Mouse (Mus musculus) testis, postnatal 10 days (tissue): ENCODE data around the gene Map7d1.
A peak's percentile ranks its signal among the peaks of the same experiment; 100 is the strongest.
"Not testable (repeated sequence)": the region's sequence is repeated elsewhere in the genome, so short reads cannot be mapped to it uniquely, and the experiment has no call there.

Experiments
- DNase-seq: peaks from one replicate; pipeline ENCODE4 v3.0.0; 2021; ENCODE audit warnings: low spot score

Gene Map7d1

DNA sequence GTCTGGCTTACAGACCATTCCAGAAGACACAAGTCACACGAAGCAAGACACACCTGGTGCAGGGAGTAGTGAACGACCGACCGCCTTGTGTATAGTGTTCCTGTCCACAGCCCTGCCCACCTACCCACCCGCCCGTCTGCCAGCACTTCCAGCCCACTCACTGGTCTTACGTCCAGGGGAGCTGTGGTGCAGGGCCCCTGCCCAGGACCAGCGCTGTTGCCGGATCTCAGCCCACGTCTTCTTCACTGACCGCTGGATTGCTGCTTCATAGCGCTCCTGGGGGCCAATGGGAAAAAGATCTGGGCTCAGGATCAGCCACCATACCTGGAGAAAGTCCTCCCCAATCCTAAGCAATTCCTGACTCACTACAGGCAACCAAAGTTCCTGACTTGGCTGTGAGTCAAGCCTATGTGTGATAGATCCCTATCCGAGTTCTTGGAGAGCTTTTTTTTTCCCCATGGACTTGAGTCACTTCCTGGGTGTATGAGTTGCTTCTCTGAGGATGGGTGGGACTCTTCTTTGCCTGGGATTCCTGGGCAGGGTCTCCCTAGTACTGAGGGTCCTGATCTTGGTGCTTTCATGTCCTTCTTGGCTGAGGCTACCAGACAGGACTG is 16.2 kb downstream of the Map7d1 start:
- DNase-seq = no peak

DNA sequence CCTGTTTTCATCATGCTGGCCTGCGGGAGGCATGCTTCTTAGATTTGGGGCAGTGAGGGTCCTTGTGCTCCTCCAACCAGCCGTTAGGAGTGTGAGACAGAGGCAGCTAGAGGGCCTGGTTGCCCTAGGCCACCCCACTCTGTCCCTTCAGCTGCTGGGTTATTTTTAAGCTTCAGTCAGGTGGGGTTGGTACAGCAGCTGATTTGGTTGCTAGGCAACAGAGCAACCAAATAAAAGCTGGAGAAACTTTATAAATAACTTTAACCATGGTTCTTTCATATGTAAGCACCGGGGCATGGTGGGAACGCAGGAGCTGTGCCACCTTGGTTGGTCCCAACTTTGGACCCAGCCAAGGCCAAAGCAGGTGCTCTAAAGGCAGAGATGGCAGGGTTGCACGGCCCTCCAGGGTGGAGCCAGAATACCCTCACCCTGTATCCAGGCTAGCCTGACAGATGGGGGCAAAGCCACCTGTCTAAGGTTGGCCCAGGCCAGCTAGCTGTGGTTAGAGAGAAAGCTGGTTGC is 18.4 kb downstream of the Map7d1 start:
- DNase-seq = no peak

DNA sequence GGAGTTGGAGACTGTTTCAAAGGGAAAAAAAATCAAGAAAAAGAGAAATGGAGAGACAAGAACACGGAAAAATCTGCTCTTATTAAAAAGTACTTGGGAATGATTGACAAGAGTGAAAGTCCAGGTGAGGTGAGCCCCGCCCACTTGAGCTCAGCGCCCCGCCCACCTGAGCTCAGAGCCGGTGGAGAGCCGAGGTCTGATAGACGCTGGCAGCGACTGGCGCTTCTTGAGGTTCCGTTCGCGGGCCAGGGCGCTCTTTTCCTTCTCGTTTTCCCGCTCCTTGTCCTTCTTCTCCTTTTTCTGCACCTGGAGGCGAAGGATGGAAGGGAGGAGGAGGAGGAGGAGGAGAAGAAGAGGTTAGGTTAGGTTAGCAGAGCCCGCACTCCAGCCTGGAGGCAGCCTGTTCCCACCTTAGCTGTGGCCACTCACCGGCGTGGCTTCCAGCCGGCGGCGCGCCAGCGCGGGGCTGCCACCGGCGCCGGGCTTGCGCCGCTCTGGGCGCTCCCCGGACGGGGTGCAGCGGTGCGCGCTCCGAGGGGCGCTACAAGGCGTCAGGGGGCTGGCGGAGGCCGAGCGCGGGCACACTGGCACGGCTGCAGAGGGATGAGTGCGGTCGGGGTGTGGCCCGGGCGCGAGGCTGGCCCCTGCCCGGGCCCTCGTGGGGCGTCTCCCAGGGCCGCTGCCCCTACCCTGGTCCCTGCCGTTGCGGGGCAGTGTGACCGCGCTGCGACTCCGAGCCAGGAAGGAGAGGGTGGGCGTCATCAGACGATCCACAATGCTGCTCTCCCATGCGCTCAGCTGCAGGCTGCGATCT is 19.5 kb downstream of the Map7d1 start:
- no peak for DNase-seq

DNA sequence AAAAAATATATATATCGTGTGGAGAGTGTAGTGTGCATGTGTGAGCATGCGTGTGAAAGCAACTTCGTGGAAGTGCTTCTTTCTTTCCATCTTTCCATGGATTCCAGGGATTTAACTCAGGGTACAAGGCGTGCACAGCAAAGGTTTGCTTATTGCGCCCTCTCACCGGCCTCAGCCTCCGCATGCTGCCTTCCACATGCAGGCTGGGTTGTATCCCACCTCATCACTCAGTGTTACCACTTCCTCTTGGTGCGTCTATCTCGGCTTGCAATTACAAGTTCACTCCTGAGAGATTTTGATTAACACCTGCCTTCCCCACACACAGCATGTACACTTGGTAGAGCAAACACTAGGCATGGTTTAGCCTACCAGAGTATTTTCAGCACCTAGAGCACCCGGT is 21.0 kb downstream of the Map7d1 start:
- DNase-seq = no peak

DNA sequence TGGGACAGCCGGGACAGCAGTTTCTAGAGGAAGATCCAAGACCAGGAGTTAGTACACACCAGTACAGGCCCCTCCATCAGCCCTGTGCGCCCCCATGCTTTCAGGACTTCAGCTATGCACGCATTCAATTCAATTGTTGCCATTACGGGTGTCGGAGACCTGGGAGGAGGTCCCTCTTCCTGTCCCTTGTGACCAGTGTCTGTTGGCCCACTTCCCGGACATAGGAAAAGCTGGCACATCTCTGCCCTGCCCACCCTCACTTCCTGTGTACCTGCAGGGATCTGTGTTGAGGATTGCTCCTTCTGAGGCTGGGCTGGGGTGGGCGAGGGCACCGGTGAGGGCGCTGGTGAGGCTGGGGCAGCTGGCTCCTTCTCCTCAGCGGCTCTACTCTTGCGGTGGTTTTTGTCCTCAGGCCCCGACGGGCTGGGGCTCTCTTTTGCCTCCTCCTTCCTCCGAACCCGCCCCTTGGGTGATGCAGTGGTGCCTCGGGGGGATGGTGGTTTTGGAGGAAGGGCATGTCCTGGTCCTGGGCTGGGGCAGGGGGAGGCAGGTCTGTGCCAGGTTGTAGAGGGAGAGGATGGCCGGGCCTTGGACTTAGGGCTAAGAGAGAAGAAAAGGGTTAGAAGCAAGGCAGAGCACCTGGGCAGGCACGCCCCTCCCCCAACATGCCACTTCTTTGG is 21.5 kb downstream of the Map7d1 start:
- no peak for DNase-seq

DNA sequence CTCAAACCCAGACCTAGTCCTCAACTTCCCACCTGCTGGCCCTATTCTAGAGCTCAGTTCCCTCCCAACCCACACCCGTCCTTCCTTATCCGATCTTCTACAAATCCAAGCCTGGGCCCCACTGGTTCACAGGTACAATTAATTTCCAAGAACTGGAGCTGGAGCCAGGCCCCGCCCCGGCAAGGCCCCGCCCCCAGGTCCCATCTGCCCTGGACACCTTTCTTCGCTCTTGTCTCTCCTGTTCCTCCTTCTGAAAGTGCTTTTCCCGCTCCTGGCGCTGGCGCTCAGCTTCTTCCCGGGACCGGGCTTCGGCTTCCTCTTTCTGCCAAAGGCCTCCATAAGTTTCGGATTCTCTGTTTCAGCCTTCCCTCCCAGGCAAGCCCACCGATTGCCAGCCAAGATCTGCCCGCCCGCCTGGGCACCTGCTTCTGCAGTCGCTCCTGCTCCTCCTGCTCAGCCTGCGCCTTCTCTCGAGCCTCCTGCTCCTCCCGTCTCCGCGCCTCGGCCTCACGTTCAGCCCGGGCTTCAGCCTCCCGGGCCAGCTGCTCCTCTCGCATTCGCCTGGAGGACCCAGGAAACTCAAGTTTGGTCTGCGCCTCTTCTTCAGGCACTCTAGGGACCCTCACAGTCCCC is 22.4 kb downstream of the Map7d1 start:
- DNase-seq = no peak

DNA sequence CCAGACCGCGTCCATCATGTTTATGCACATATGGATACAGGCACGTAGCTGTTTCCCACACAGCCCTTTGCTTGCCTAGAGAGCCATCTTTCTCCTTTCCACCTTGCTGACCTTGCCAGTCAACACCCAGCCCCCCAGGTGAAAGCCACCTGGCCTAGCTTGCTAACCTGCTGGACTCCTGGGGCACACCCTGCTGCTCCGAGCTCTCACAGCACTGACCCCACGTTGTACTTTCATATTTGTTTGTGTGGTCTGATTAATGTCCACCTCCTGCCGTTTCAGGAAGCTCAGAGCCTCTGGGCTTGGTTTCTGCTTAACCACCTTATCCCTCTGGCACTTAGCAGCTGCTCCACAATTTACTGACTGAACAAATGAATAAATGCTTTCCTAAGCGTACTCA is 26.2 kb downstream of the Map7d1 start:
- DNase-seq = no peak

DNA sequence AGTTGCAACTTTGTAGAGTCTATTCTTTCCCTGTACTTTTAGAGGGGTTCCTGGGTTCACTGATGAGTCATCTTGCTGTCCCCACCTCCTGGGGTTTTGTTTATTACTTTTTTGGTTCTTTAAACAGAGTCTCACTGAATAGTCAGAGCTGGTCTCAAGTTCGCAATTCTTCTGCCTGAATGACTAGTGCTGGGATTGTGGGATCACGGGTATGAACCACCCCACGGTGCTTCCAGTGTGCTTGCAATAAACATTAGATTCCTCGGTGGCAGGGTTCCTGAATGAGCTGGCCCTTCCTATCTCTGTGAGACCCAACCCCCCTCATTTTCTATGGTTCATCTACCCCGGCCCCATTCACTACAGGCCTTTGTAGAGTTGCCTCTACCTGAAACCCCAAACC is 28.0 kb downstream of the Map7d1 start:
- no peak for DNase-seq

DNA sequence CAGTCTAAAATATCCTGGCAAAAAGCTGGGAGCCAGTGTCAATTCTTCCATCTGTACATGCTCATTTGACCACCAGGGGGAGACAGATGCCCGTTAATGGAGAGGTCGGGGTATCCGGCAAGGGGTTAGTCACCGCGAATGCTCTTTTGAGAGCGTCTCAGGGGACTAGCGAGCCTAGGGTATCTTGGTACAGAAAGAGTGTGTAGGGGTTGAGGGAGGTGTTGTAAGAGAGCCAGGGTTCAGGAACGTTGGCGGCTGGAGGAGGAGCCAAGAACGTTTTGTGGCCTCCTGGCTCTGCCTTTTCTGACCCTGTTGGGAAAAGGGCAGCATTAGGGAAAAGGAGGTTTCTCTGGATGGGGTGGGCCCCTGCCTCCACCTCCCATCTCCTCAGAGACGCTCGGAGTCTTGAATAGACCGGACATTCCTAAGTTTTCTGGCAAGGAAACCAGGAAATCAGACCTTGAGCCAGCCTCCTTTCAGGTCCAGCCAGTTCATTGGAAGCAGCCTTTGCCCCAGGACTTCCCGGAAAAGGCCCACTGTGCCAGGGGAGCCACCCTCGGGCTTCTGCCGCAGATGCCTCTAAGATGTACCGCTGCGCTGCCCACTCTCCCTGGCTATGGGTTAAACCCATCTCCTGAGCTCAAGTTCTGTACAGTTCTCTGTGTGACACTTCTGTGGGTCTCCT is 28.9 kb downstream of the Map7d1 start:
- peak; percentile 95 for DNase-seq

DNA sequence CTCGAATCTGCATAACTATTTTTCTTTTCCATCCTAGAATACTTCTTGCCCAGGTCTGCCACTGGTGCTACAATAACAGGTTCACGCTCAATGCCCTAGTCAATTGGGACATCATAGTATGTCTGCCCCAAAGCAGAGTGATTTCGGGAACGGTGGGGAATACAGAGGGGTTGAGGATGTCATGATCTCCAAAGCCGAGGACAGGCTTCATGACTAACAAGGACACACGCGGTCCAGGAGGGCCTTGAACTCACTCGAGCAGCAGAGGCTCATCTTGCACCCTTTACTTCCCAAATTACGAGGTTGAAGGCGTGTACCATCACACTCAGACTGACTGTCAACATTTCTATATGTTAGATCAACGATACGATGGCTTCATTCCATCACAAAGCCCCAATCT is 29.5 kb downstream of the Map7d1 start:
- no peak for DNase-seq

DNA sequence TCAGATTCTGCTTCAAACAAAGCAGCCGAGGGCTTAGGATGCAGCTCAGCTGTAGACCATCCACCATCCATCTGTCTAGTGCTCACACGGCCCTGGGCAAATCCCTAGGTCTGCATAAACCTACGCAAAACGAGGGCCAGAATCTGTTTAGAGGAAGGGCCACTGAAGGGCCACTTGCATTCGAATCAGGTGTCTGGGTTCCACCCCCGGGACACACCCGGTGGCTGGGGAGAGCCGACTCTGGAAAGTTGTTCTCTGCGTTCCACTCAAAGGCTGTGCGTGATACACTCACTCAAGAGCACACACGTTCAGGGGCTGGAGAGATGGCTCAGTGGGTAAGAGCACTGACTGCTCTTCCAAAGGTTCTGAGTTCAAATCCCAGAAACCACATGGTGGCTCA is 33.5 kb downstream of the Map7d1 start:
- DNase-seq = no peak

DNA sequence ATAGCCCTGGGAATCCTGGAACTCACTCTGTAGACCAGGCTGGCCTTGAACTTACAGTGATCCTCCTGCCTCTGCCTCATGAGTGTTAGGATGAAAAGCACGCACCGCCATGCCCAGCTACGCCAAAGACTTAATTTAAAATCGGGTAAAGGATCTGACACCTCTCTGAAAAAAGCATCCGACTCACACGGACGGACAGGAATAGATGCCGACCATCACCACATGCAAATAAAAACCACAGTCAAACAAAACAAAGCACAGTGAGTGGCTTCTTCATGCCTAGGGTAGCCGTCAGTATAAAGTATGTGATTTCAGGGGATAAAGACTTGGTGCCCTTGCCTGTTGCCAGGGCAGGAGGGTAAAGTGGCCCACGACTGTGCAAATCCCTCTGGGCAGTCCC is 36.1 kb downstream of the Map7d1 start:
- DNase-seq = no peak

DNA sequence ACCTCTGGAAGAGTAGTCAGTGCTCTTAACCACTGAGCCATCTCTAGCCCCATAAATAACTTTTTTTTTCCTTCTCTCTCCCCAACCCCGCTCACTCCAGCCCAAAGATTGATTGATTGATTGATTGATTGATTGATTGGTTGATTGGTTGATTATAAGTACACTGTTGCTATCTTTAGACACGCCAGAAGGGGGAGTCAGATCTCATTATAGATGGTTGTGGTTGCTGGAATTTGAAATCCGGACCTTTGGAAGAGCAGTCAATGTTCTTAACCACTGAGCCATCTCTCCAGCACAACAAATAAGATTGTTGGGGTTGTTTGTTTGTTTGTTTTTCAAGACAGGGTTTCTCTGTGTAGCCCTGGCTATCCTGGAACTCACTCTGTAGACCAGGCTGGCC is 36.6 kb downstream of the Map7d1 start:
- DNase-seq = not testable (repeated sequence)

DNA sequence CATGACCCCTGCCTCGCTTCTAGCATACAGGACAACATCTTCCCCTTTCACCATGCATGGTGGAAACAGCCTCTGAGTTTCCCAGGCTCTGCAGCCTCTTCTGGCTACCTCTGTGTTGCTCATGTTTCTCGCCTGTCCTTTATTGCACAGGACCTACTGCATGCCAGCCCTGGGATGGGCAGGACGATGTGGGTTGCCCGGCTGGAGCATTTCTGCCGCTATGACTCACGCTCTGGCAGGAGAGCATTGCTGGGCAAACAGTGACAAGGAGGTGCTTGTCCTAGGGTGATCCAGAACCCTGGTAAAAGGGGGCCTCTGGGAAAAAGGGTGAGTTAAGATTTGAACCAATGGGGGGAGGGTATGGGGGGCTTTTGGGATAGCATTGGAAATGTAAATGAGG is 38.4 kb downstream of the Map7d1 start:
- no peak for DNase-seq

DNA sequence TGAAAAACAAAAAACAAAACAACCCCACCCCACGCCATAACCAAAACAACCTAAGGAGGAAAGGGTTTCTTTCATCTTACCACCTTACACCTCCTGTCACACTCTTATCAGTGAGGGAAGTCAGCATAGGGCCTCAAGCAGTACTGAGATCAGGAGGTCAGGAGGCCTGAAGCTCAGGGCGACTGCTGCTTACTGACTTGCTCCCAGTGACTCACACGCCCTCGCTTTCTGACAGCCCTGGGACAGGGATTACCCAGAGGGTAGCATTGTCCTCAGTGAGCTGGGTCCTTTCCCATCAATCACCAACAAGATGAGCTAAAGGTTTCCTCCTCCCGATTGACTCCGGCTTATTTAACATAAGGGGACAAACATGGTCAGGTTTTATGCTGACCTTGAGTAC is 49.1 kb downstream of the Map7d1 start:
- no peak for DNase-seq

DNA sequence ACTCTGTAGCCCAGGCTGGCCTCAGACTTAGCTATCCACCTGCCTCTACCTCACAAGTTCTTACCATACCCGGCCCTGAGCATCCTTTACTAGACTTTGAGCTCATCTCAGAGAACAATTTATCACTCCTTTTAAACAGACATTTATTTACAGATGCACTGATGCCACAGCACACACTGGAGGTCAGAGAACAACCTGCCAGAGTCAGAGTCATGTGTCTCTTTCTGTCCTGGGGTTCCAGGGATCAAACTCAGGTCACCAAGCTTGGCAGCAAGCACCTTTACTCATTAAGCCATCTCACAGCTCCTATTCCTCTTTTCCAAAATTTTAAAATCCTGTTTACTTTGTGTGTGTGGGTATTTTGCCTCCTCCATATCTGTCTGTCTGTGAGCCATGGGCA is 50.8 kb downstream of the Map7d1 start:
- no peak for DNase-seq

DNA sequence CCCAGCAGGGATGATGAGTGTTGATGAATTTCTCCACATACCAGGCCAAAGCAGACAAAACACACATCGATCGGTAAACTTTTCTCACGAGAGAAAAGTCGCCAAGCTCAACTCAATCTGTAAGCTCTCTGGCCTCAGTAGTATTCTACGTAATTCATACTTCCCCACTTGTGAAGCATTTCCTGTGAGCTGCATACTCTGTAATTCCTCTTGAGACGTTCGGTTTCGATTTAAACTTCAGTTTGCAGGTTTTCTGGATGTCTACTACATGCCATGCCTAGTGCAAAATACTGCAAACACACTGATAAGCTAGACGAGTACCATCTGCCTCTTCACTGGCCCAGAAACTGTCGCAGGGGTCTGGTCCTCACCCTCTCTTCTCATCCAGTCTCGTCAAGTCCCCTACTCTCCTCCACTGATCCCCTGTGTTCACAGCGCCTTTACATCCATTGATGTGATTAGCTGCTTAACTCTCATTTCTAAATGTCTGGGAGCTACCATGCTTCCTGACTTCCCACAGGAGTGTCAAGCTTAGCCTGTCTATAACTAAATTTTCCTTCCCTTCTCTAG is 51.4 kb downstream of the Map7d1 start:
- DNase-seq = no peak

DNA sequence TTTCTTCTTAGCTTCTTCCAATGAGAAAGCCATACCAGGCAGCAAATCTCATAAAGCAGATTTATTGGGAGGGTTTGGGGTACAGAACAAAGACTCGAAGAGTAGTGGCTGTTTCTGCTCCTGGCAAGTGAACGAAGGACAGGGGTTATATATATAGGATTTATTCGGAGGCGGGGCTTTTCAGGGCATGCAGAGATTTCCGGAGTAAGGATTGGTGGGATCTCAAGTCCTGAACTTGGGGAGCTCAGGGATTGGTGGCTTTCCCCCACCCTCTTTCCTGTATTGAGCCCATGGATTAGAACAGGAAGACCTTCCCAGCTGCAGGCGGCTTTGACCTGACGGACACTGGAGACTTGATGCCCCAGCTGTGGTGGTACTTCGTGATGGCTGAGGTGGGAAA is 52.1 kb downstream of the Map7d1 start:
- DNase-seq = no peak

DNA sequence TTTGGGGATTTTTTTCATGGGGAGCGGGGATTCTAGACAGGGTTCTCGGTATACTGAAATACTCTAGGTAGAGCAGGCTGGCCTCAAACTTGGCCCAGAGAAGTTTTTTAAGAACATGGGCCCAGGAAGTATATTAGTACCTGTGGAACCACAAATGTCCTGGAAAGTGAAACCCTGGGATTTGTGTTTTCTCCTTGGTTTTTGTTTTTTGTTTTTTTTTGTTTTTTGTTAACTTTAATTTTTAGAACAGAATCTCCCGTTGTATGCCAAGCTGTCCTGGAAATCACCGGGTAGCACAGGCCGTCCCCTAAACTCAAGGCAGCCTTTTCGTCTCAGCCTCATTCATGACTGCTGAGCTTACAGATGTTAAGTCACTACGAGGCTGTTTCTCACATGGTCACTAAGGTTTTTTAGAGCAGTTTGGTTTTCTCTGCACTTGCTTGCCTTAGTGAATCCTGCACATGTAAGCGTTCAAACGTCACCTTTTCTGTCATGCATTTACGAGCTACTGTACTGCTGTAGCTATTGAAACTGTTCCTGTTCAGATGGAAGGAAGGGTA is 52.7 kb downstream of the Map7d1 start:
- no peak for DNase-seq

DNA sequence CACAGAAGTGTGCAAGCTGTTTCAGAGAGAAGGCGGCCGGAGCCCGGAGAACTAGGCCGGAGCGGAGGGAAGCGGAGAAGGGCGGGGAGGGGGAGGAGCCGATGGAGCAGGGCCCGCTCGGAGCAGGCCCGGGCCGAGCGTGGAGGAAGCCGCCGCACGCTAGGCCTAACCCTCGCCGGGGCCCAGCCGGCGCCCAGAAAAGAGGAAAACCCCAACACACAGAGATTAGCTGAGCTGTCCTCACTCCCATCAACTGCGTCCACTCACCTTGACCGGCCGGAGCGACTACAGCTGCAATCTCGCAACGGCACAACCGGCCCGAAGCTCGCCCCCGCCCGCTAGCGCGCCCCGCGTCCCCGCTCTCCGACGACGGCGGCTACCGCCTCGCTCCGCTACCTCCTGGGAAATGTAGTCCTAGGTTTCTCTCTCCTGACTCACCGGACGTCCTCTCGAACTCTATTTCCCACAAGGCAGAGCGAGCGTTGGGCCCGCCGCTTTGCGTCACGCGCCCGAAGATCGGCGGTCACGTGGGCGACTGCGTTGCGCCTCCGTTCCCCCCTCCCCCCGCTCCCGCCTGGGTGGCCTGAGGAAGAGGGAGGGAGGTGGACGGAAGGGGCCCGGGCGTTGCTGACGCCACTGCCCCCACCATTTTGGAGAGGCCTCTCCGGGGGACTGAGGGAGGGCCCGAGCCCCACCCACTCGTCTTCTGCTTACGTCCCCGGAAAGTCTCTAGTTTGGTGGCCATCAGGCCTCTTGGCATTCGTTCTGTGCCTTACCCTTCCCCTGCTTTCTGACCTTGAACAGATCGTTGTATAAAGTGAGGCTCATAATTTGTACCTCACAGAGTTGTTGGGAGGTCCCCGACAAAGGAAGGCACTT is 53.6 kb downstream of the Map7d1 start, which contains the start of gene Thrap3:
Thrap3 (minus strand) TSS at position 458 of the 879 bp plus-strand sequence.
- peak; percentile 99 for DNase-seq
